Mouse (Mus musculus) lung, adult 2 months (tissue): ENCODE measurements around the gene Trpm6. TPM values are rescaled to one million over a fixed set of nuclear protein-coding genes. Genes with fewer than 3 reads are reported as not detected.

Experiments
- DNase-seq: peaks from one replicate; pipeline ENCODE4 v3.0.0; 2022
- H3K4me1 ChIP-seq: fragments of 200-500 bp; 2 replicates; pipeline ENCODE4 v1.6.1; 2011; ENCODE audit warnings: low read length; ENCODE audit not compliant: control insufficient read depth, insufficient read depth
- H3K4me3 ChIP-seq: fragments of 200-500 bp; replicated peaks from 2 replicates; pipeline ENCODE3; 2011; ENCODE audit warnings: low read depth, mild to moderate bottlenecking, control low read depth, low read length; ENCODE audit errors: extremely low read depth
- CTCF ChIP-seq: fragments of 200-500 bp; IDR thresholded peaks from 2 replicates; pipeline ENCODE4 v1.5.1; 2011; ENCODE audit warnings: mild to moderate bottlenecking, low read length, control low read depth; ENCODE audit not compliant: insufficient read depth
- POLR2A ChIP-seq: fragments of 200-500 bp; IDR thresholded peaks from 2 replicates; pipeline ENCODE4 v1.6.1; 2011; ENCODE audit warnings: low read depth, mild to moderate bottlenecking, control low read depth, low read length, borderline replicate concordance; ENCODE audit errors: extremely low read depth
- WGBS: fragments of 180-500 bp; shearing (Covaris S2); methylation state at CpG from one replicate; pipeline ENCODE4 v1.1.7; 2018; 5-methylcytosine and 5-hydroxymethylcytosine counted together
- polyA plus RNA-seq: library from polyadenylated mRNA; depleted of rRNA; stranded (reverse); fragments of >200 nt; gene quantifications from 2 replicates; pipeline ENCODE4 v1.2.3, GENCODE M21; 2012; rRNA removed

Trpm6 gene
- polyA plus RNA-seq, 1 experiment, result 6.0 TPM

- WGBS, result 79% methylated on average over 3 of the region's 3 CpGs
- DNase-seq, result no peak
- Histone ChIP-seq H3K4me1 (no peaks in the 10 kb centered on the region), H3K4me3 (no peak overlapping the region)
- TF ChIP-seq CTCF, result no peak
- TF ChIP-seq POLR2A, result no peak
Observed at GRCm38 (mm10) chr19:18909641-18910040, 159.9 kb downstream of the Trpm6 start.

- H3K4me3 ChIP-seq, result no peak overlapping the region
- H3K4me1 ChIP-seq, result no peaks in the 10 kb centered on the region
- no peak for DNase-seq
- TF ChIP-seq CTCF (no peak), POLR2A (no peak)
Observed at GRCm38 (mm10) chr19:18911755-18912340, 162.1 kb downstream of the Trpm6 start.

- DNase-seq, result no peak
- 77% methylated on average over 6 of the region's 6 CpGs for WGBS
Observed at GRCm38 (mm10) chr19:18941391-18941790, 191.6 kb downstream of the Trpm6 start.

More at GRCm38 (mm10) chr19:18941391-18941790, 191.6 kb downstream of the Trpm6 start:
- Histone ChIP-seq H3K4me1 (no peaks in the 10 kb centered on the region), H3K4me3 (no peak overlapping the region)
- TF ChIP-seq CTCF (no peak), POLR2A (no peak)

Other genes with a start within 250 kb of the Trpm6 start
- 76.8 and 79.7 TPM in 2 replicates for gene Ostf1, start 118.2 kb upstream of the Trpm6 start, polyA plus RNA-seq
- gene Nmrk1, start 118.0 kb upstream of the Trpm6 start, polyA plus RNA-seq, result 3.0 and 4.7 TPM in 2 replicates
- 6.5 and 7.1 TPM in 2 replicates for gene Carnmt1, start 79.2 kb upstream of the Trpm6 start, polyA plus RNA-seq
- gene D030056L22Rik, start 36.8 kb upstream of the Trpm6 start, polyA plus RNA-seq, result 11.5 and 20.0 TPM in 2 replicates